Mouse (Mus musculus) granulocyte monocyte progenitor cell, adult 5-6 weeks (primary cell): ENCODE results near the gene Ramp1. TPM values are rescaled to one million over a fixed set of nuclear protein-coding genes. Genes with fewer than 3 reads are reported as not detected.

Experiments used
- total RNA-seq, 2 experiments: library from RNA; stranded (forward) in 1 of 2; stranded (reverse) in 1 of 2; fragments of 200-712, 200-1000 nt in 1 of 2; fragments of >200 nt in 1 of 2; fragmentation: Nextera tagmentation in 1 of 2; gene quantifications; 2 replicates each; pipeline ENCODE4 v1.2.3; 2014 to 2017

The Ramp1 gene
- total RNA-seq, 2 experiments from 2014 or later, result 160 to 199 TPM

Other genes starting within 250 kb of the Ramp1 start
- not detected in 2 replicates for gene Prlh, start 226.7 kb upstream of the Ramp1 start, total RNA-seq (2014; fragmentation: Nextera tagmentation)
- gene Prlh, start 226.7 kb upstream of the Ramp1 start, total RNA-seq (2017), result not detected in 2 replicates
- gene Rab17, start 210.2 kb upstream of the Ramp1 start, total RNA-seq (2014; fragmentation: Nextera tagmentation), result 3.1 TPM in 1 of 2 replicates, not detected in the other
- 0.47 and 2.0 TPM in 2 replicates for gene Rab17, start 210.2 kb upstream of the Ramp1 start, total RNA-seq (2017)
- gene Lrrfip1, start 181.1 kb upstream of the Ramp1 start, total RNA-seq (2014; fragmentation: Nextera tagmentation), result 61.3 and 114 TPM in 2 replicates
- 121 and 131 TPM in 2 replicates for gene Lrrfip1, start 181.1 kb upstream of the Ramp1 start, total RNA-seq (2017)
- 1.1 and 9.6 TPM in 2 replicates for gene Rbm44, start 34.7 kb upstream of the Ramp1 start, total RNA-seq (2014; fragmentation: Nextera tagmentation)
- gene Rbm44, start 34.7 kb upstream of the Ramp1 start, total RNA-seq (2017), result 5.2 and 7.8 TPM in 2 replicates
- 80.4 and 94.7 TPM in 2 replicates for gene Ube2f, start 70.5 kb downstream of the Ramp1 start, total RNA-seq (2014; fragmentation: Nextera tagmentation)
- gene Ube2f, start 70.5 kb downstream of the Ramp1 start, total RNA-seq (2017), result 40.4 and 50.5 TPM in 2 replicates
- 31.6 and 39.5 TPM in 2 replicates for gene Scly, start 118.5 kb downstream of the Ramp1 start, total RNA-seq (2014; fragmentation: Nextera tagmentation)
- 20.9 and 21.8 TPM in 2 replicates for gene Scly, start 118.5 kb downstream of the Ramp1 start, total RNA-seq (2017)
- gene Espnl, start 142.3 kb downstream of the Ramp1 start, total RNA-seq (2014; fragmentation: Nextera tagmentation), result 0.17 and 0.95 TPM in 2 replicates
- gene Espnl, start 142.3 kb downstream of the Ramp1 start, total RNA-seq (2017), result 0.22 and 0.26 TPM in 2 replicates
- gene Klhl30, start 171.2 kb downstream of the Ramp1 start, total RNA-seq (2014; fragmentation: Nextera tagmentation), result not detected in 2 replicates
- gene Klhl30, start 171.2 kb downstream of the Ramp1 start, total RNA-seq (2017), result not detected in 2 replicates
- gene Erfe, start 186.6 kb downstream of the Ramp1 start, total RNA-seq (2014; fragmentation: Nextera tagmentation), result 0.24 TPM in 1 of 2 replicates, not detected in the other
- 0.26 TPM in 1 of 2 replicates, not detected in the other for gene Erfe, start 186.6 kb downstream of the Ramp1 start, total RNA-seq (2017)
- gene Ilkap, start 219.0 kb downstream of the Ramp1 start, total RNA-seq (2014; fragmentation: Nextera tagmentation), result 108 and 113 TPM in 2 replicates
- 109 and 111 TPM in 2 replicates for gene Ilkap, start 219.0 kb downstream of the Ramp1 start, total RNA-seq (2017)
- gene Hes6, start 234.2 kb downstream of the Ramp1 start, total RNA-seq (2014; fragmentation: Nextera tagmentation), result 45.9 and 51.9 TPM in 2 replicates
- 29.1 TPM in 2 replicates for gene Hes6, start 234.2 kb downstream of the Ramp1 start, total RNA-seq (2017)